Mouse (Mus musculus) large intestine, adult 2 months (tissue): ENCODE measurements around the gene Ccdc173. TPM values are rescaled to one million over a fixed set of nuclear protein-coding genes. Genes with fewer than 3 reads are reported as not detected.

Experiments
- DNase-seq: peaks from one replicate; pipeline ENCODE4 v3.0.0-alpha.2; 2012; ENCODE audit warnings: low read depth, low spot score
- WGBS: fragments of 180-500 bp; shearing (Covaris S2); methylation state at CpG from one replicate; pipeline ENCODE4 v1.1.7; 2018; 5-methylcytosine and 5-hydroxymethylcytosine counted together
- polyA plus RNA-seq: library from polyadenylated mRNA; depleted of rRNA; stranded (reverse); fragments of >200 nt; gene quantifications from 2 replicates; pipeline ENCODE4 v1.2.3, GENCODE M21; 2012

The Ccdc173 gene
- polyA plus RNA-seq, 1 experiment = not detected

DNA sequence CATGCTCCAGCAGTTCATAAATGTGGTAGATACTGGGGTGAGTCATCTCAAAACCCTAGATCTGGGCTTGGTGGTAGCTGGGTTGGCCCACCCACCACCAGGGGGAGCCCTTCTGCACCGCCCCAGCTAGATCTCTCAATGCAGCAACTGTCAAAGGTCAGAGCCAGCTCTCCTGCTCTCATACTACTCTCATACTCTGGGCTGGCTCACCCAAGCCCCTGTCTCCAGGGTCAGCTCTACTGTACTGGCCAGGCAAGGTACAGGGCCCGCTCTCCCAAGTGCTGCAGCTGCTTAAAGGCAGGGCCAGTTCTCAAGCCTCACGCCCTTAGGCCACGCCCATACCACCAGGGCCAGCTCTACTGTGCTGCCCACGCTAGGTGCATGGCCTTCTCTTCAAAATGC is 13.5 kb upstream of the Ccdc173 start:
- WGBS = 29% methylated on average over 5 of the region's 5 CpGs
- no peak for DNase-seq

DNA sequence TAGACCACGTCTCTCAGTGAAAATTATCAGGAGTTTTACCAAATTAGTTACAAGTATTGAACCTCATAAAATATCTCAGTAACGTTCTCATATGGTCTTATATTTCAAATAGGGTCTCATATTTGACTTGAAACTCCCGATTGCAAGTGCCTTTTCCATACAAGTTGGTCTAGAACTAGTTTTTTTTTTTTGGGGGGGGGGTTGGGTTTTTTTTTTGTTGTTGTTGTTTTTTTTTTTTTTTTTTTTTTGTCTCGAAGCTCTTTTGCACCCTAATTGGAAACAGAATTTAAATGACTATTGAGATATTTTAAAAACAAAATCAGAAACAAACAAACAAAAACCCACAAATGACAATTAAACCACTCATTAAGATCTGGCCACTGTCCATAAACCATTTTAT is 1.3 kb upstream of the Ccdc173 start:
- 56% methylated on average over 4 of the region's 4 CpGs for WGBS
- DNase-seq = no peak

DNA sequence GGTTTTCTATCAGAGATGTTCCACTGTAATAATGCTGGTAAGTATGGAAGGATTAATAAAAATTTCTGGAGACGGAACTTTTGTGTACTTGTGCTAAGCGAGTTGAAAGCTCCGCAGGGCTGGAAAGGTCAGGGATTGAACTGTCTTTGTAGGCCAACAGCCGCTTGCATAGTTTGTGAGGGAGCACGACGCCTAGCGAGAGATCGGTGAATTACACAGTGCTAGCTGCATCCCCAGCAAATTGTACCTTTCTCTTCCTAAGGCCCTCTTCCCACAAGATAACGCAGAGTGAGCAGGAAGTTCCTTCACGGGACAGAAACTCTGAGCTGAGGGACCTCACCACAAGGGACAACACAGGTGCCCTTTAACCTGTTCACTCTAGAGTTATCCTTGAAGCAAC is 910 bp upstream of the Ccdc173 start:
- WGBS = 2% methylated on average over 10 of the region's 10 CpGs
- peak; percentile 82 for DNase-seq

DNA sequence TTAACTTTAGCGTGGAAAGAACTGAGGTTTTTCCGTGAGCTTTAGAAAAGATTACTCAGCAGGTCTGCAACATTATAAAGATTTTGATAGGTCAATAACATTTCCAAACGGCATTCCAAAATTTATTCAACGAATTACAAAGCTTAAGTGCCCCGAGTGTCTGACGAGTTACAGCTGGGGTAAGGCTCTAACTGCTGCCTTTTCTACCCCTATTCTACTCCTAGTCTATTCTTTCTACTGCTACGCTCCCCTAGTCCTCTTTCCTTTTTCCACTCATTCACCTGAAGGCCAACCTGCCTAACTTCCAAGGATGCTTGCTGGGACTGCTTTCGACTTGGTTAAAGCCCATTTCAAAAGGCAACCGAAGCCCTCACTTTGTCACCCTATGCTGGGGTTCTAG is 401 bp downstream of the Ccdc173 start:
- 9% methylated on average over 9 of the region's 9 CpGs for WGBS
- DNase-seq = no peak

DNA sequence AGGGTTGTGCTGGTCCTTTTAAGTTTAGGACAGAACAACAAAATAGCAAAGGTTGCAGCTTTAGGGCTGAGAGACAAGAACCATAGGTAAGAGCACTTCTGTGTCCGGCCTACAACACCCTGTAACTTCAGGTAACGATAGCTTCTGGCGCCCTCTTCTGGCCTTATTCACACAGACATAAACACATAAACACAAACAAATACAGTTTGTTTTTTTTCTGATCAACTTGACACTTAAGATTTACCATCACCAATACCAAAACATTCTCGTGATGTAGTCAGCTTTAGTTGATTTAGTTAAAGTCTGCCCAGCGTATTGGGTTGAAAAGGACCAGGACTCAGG is 10.6 kb downstream of the Ccdc173 start:
- no peak for DNase-seq
- WGBS = 50% methylated on average over 5 of the region's 5 CpGs

DNA sequence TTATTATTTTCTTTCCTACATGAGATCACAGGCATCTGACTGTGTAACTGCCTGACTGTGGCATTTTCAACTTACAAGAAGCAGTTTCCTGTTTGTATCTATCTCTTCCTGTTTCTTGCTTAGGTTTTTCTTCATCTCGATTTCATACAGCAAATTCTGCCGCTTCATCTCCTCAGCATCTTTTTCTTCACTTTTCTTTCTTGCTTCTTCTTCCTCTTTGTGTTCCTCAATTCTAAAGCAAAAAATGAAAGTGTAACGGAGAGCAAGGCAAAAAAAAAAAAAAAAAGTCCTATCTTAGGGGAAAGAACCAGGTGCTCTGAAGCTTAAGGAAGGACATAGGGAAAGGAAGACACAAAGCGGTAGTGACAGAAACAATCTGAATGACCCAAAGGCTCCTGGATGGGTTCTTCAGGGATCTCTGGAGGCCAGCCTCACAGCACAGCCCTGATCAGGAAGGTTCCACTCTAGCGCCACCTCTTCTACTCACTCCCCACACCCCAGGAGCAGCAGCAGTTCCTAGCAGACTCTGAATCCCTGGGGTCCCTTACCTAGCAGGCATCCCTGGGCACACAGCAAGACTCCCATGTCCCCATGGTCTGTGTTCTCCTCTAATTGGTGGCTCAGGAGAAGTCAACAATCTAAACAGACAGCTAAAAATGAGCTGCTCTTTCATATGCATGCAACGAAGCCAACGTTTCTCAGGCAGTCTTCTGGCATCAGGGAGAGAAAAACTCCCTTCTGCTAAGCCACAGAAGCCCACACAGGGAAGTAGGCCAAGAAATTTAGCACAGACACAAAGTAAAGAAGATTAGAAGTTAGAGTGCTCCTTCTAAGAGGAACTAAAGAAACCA is 11.2 kb downstream of the Ccdc173 start:
- WGBS = 68% methylated on average over 7 of the region's 7 CpGs
- no peak for DNase-seq

DNA sequence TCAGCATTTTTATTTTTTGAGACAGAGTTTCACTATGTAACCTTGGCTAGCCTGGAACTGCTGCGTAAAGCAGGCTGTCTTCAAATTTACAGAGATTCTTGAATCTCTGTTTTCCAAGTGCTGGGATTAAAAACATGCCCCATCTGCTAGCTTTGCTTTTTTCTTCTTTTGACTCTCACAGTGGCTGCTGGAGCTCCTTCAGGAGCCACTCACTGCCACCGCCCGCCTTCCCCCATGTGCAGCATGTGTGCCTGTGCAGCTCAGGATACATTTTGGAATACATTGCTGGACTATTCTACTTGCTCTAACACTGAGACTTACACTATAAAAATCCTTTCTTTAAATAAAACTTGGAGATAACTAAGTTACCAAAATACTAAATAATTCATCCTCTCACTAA is 16.0 kb downstream of the Ccdc173 start:
- no peak for DNase-seq
- 92% methylated on average over 3 of the region's 3 CpGs for WGBS

DNA sequence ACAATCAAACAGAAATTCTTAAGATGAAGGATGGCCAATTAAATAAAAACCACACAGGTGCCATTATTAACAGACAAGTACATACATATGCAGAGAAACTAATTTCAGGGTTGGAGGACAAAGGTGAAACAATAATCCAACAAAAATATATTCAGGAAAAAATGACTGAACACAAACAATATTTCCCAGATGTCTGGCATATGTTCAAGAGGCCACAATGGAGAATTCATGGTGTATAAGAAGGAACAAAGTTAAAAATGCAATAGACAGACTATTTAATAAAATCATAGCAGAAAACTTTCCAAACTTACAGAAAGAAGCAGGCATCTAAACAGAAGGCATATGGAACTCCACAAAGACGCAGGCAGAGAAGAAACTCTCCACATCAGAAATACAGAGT is 24.7 kb downstream of the Ccdc173 start:
- 81% methylated on average over 1 of the region's 1 CpGs for WGBS
- no peak for DNase-seq

DNA sequence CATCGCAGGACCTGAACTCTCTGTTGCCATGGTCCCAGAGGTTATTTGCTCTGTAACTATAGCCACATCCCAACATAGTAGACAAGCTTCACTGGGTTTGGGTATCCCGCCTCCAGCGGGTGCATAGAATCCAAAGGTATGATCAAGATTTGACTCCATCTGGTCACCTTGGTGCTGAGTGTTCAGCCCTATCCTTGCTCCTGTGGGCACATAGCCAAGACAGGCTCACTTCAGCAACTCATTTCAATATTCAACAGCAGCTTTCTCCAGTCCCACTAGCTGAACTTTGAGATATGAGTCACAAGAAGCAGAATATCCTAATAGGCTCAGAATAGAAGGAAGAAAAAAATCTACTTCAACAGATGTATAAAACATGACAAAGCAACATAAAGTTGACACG is 26.0 kb downstream of the Ccdc173 start:
- WGBS = 79% methylated on average over 4 of the region's 4 CpGs
- DNase-seq = no peak

DNA sequence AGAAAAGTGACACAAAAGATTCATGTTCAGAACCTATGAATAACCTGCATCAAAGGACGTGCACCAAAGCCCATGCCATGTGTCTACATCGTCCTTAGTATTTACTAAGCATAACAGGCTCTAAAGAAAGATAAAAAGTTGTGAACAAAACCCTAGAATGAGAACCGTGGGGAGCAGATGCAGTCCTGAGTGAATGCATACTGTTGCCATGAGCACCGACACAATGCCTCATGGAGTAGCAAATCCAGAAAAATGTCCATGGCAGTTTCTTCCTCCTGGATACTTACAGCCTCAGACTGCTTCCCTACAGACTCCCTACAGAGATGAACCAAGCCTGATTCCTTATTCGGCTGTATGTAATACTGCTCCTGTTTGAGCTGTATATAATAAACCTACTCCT is 28.4 kb downstream of the Ccdc173 start:
- WGBS = 84% methylated on average over 5 of the region's 5 CpGs
- DNase-seq = no peak

DNA sequence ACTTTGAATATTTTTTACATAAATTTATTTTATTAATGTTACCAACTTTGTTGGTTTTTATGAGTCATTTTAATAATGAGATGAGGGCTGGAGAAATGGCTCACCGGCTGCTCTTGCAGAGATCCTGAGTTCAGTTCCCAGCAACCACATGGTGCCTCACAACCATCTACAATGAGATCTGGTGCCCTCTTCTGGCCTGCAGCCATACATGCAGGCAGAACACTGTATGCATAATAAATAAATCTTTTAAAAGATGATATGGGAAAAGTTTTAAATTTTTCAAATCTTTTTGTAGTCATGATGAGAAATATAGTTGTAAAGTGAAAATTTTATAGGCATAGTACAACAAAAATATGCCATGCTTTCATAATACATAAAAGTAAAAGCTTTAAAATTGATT is 44.3 kb downstream of the Ccdc173 start:
- DNase-seq = no peak
- WGBS = 83% methylated on average over 1 of the region's 1 CpGs

DNA sequence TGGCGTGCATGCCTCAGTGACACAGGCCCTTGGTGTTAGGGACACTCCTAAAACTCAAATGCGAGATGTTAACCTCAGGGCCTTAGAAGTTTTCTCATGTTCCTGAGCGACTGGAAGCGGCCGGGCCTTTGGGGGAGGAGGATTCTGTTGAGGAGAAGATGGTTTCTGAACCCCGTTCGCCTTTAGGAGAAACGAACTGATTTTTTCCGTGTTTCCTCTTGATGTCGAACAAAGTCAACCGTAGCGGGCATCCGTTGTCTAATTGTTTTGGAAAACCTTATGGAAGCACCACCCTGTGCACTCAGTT is 65.9 kb downstream of the Ccdc173 start:
- DNase-seq = peak; percentile 8
- WGBS = 1% methylated on average over 13 of the region's 13 CpGs

DNA sequence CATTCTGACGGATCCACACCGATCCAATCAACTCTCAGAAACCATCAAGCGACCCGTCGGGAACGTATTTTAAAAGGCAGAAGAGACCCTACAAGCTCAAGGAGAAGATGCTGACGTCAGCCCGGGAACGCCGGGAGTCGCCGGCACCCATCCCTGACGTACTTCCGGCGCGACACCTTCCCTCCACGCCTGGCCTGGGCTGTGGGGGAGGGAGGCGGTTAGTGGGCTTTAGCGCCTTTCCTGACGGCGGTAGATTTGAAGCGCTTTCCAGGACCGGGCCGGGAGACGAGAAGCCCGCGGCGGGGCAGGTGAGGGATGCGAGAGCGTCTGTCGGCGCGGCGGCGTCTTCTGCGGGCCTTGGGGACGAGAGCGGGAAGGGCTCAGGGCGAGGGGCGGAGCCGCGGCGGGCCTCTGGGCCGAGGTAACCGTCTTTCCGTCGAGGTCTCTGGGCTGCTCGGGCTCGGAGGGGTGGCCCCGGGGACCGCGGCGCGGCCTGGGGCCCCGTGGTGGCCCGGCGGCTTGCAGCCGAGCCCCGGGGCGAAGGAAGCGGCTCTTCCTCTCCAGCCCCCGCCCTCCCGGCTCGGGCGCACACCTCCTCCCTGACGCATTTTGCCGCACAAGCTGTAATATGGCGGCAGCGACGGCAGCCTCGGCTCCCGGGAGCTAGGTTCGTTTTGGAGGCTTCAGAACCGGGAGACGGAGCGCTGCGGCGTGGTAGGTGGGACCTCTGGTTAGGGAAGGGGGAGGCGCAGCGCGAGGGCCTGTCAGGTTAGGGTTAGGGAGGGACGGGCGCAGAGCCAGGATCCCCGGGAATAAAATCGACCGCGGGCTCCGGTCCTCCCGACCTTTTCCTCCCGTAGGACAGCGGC is 66.5 kb downstream of the Ccdc173 start:
- under 1% methylated on average over 91 of the region's 91 CpGs for WGBS
- DNase-seq = peak; percentile 80

DNA sequence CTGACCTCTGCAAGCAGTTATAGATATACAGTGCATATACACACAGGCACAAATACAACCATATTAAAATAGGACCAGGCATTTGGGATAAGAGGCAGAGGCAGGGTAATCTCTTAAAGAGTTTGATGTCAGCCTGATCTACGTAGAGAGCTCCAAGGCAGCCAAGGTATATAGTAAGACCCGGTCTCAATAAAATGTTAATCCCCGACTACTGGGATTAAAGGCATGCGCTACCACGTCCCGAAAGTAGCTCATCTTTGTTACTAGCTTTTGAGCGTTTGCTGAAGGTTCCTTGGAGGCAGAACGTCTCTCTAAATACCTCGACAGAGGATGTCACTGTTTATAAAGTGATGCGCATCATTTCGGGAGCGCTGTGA is 67.1 kb downstream of the Ccdc173 start, which contains the start of gene Ppig:
TSS of gene Ppig (plus strand) at position 273 of the 377 bp plus-strand sequence.
- WGBS = 5% methylated on average over 12 of the region's 12 CpGs
- DNase-seq = no peak

DNA sequence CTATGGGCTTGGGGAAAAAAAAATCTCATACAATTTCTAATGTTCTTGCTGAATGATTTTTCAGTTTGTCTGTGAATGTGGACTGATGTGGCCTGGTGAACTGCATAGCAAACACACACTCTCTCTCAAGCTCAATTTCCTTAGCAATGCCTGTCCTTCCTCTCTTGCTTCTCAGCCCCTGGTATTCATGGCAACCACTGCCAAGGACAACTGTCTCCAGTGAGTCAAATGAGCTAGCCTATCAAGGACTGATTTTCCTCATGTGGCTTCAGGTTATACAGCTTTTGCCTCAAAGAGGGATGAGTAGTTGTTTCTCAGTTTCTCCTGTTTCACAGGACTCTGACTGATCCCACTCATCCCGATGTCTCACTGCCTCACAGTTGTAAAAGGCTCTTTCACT is 70.3 kb downstream of the Ccdc173 start:
- DNase-seq = no peak
- WGBS = 69% methylated on average over 1 of the region's 1 CpGs

DNA sequence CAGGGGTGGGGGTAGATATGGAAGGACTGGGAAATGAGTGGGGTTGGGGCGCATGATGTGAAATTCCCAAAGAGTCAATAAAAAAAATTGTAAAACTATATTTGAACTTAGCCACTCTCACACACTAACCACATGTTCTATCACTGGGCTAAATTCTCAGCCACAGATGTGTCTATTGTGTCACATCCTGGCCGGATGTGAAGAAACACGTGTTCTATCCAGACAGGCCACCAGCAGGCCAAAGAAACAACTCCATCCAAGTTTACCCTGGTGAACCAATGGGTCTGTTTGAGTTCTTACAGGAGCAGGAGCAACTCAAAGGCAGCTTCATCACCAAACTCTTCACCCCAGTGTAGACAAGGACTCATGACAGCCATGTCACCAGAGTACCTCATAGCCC is 72.9 kb downstream of the Ccdc173 start:
- 68% methylated on average over 3 of the region's 3 CpGs for WGBS
- no peak for DNase-seq

DNA sequence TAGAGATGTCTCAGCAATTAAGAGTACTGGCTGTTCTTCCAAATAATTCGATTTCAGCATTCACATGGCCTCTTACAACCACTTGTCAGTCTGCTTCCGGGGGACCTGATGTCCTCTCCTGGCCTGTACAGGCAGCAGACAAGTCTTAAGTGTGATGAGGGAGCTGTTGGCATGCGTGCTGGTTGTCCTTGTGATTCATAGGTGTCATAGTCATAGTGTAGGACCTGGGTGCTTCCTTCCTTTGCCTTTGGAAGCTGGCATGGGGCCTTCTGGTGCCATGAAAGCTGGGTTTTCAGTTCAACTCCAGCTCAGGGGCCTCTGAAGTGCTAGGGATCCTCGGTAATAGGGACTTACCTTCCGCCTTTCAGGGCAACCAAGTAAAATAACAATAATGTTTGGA is 75.2 kb downstream of the Ccdc173 start:
- WGBS = 73% methylated on average over 5 of the region's 5 CpGs
- DNase-seq = no peak

DNA sequence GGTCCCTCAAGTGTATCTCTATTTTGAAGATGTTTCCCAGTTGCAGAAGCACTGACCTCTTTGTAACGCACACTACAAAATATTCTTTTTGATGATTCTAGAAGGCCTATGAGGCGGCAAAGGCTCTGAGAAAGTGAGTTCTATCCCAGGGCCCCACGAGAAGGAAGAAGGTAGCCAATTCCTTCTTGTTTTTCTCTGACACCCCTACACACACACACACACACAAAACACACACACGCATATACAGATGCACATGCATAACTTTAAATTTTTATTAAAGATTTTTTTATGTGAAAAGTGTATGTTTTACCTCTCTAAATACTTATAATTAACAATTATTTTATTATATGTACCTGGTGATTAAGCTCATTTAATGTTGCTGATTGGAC is 75.8 kb downstream of the Ccdc173 start:
- WGBS = 23% methylated on average over 4 of the region's 4 CpGs

DNA sequence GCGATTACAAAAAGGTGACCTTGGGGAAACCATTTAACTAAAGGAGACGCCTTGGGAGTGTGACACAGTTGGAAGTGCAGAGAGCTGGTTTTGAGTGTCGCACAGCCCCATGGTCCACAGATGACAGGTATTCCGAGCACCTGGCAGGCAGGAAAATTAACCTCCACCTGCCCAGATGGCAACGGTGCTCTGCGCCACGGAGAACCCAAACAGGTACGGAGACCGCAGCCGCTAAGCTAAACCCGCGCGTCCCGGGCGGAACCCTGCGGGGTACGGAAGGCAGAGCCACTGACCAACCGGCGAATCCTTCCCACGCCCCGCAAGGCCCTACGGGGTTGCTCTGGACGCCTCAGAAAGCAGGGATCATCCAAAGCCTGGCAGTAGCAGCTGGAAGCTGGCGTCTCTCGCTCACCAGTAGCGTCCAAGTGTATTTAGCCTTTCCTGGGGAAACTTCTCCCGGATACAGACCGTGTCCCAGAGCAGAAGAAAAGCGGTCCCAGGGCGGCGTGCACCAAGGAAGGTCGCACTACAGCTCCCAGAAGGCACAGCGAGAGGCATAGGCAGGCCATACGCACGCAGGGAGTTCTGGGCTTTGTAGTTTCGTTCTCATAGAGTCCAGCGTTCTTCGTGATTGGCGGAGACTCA is 76.3 kb downstream of the Ccdc173 start, which contains the start of gene Fastkd1:
TSS of gene Fastkd1 (minus strand) at position 536 of the 645 bp plus-strand sequence.
- DNase-seq = peak; percentile 91
- WGBS = under 1% methylated on average over 39 of the region's 39 CpGs

More for the DNA sequence above, 75.8 kb downstream of the Ccdc173 start:
- no peak for DNase-seq

DNA sequence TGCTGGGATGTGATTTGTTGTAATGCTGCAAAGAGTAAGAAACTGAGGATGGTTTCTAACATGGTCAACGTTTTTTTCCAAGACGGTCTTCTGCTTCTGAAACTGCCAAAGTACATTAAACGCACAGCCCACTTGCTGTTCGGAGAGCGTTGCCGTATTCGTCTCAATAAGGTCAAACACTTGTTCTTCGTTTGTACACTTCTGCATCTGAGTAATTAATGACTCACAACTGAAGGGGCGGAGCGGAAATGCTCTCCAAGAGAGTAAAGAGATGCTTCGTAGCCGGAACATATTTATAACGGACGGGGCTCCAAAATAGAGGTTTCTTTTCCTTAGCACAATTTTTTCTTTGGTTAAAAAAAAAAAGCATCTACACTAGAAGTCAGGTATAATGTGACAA is 77.2 kb downstream of the Ccdc173 start:
- WGBS = 81% methylated on average over 14 of the region's 14 CpGs
- no peak for DNase-seq
